Mouse (Mus musculus) CD4-positive helper T cell, adult 2 months (primary cell): ENCODE measurements at regions not wholly inside any gene's neighbourhood (a gene's known extent, or its start where the extent isn't known, plus 50 kb on each side); places are given as distances from the start of the nearest gene placed in this dataset.
"Not testable (repeated sequence)": the region's sequence is repeated elsewhere in the genome, so short reads cannot be mapped to it uniquely, and the experiment has no call there.

Source experiments
- DNase-seq: peaks from one replicate; pipeline ENCODE4 v3.0.0-alpha.2; 2012; ENCODE audit warnings: low read depth, missing footprints, low spot score

GRCm38 (mm10) chr7:137648621-137649020 is 211.2 kb downstream of the Glrx3 start:
- no peak for DNase-seq

- no peak for DNase-seq
Measured at GRCm38 (mm10) chr7:137649650-137650049, 212.2 kb downstream of the Glrx3 start.

DNA sequence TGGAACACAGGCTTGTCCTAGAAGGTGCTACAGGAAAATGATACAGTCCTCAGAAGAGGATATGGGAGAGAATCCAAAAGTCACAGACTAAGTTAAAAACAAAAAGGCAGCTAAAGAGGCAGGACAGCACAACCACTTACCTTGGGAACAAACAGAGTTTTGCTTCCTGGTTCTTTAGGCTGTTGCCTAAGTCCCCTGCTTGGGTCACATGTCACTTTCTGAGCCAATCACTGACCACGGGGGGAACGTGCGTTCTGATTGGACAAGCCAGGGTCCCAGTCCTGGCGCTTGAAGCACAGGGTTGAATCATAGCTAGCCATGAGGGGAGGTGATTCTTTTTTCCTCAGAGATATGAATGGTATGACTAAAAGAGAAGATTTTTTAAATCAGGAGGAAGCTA is 216.4 kb downstream of the Glrx3 start:
- DNase-seq, result no peak

DNA sequence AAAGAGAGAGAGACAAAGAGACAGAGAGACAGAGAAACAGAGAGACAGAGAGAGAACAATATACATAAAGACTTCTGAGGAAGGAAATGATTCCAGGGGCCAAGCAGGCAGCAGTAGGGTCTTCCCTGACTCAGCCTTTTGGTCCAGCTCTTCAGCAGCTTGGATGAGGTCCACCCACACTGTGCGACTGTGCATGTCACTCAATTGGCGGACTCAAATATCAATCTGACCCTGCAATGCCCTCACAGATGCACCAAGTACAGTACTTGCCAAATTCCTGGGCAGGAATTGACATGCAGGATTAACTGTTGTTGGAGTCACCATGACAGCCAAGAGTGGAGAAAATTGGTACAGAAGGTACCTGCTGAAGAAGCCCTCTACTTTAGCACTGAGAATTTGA is 229.8 kb downstream of the Glrx3 start:
- no peak for DNase-seq

DNA sequence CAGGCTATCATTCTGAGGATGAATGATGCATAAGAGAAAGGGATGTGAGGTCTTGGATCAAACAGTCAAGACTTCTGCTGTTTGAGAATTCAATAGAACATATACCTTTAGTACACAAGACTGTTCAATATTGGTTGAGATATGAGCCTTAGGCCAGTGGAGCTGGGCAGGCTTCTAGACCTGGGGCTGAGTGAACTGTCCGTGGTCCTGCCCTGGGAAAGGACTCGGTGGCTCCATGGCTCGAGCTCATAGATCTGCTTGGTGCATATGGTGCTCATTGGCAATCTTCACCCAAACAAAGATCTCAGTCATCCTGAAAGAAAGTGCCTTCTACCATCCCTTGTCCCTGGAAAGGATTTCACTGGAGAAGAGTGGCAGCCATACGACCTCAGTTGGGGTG is 233.7 kb downstream of the Glrx3 start:
- DNase-seq, result no peak

GRCm38 (mm10) chr7:137674596-137674995 is 237.2 kb downstream of the Glrx3 start:
- DNase-seq, result no peak

DNA sequence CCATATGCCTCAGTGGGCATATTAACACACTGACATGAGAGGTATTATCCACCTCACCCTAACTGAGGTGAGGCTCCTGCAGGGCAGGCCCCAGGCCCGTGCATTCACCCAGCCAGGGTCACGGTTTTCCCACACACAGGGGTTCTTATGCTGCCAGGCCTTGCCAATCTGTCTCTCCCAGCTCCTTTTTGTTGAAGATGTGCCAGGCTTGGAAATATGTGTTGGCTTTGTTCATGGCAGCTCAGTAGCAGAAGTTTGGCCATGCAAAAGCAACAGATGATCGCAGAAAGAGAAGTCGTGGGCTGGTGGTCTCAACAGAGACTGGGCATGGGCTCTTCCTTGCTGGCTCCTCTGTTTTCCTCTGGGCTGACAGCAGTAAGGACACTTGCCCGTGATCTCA is 238.0 kb downstream of the Glrx3 start:
- no peak for DNase-seq

- no peak for DNase-seq
Measured at GRCm38 (mm10) chr7:137684826-137685225, 247.4 kb downstream of the Glrx3 start.

GRCm38 (mm10) chr7:137685320-137685719 is 247.9 kb downstream of the Glrx3 start:
- DNase-seq, result no peak

GRCm38 (mm10) chr7:137696831-137697230 is 259.4 kb downstream of the Glrx3 start:
- no peak for DNase-seq

DNA sequence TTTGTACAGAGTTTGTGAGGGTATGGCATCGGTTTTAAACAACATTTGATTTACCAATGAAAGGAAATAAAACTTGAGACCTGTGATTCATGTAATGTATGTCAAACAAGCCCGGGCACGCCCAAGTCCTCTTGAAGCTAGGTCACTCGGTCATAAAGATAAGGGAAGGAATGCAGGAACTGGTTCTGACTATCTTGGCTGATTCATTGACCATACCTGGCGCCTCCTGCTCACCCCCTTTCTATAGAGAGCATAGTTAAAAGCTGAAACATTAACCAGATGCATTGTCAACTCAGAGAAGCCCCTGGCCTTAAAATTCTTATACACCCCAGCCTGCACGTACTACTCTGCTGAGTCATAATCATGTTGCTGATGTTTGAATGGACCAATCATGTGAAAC is 261.1 kb downstream of the Glrx3 start:
- not testable (repeated sequence) for DNase-seq

DNA sequence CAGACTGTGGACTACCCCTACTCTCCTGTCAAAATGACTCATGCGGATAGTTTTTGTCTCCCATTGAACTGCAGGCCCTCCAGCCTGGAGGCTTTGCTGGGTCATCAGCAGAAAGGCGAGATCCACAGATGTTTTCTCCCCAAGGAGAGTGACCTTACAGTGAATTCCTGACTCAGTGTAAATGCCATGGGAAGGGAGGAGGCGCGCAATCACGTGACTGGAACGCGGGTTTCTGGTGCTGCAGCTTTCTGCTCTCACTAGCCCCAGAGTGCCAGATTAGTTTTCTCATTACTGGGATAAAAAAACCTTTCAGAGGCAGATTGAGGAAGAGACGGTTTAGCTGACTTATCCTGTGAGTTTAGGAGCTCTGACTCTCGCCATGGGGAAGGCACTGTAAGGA is 275.4 kb downstream of the Glrx3 start:
- DNase-seq, result no peak

GRCm38 (mm10) chr7:137713856-137714255 is 276.4 kb downstream of the Glrx3 start:
- no peak for DNase-seq

DNA sequence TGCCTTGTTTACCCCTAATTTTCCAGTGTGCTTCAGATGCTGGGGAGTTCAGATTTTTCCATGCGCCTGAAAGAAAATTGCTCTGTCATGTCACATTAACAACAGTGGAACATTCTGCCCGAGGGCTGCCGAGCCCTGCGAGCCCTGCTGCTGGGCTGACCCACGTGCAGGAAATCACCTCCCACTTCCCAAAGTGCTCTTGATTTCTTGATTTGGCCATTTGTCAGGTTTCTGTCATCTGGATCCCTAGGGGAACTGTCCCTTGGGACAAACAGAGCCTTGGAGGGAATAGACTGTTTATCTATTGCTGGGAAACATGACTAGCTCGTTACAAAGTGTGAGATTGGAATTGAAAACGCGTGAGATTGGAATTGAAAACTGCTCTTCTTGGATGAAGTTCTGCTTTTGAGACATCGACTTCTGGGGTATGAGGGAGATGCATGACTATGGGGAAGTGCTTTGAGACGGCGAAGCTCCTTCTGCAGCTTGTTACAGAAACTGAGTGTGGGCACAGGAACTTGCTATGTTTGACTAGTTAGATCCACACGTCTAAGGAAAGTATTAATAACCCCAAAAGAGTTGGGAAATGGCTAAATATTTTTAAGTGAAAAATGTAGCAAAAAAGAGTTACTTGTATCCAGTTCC is 277.0 kb downstream of the Glrx3 start:
- DNase-seq, result no peak

GRCm38 (mm10) chr7:137715126-137715900 is 277.9 kb downstream of the Glrx3 start:
- DNase-seq, result no peak

DNA sequence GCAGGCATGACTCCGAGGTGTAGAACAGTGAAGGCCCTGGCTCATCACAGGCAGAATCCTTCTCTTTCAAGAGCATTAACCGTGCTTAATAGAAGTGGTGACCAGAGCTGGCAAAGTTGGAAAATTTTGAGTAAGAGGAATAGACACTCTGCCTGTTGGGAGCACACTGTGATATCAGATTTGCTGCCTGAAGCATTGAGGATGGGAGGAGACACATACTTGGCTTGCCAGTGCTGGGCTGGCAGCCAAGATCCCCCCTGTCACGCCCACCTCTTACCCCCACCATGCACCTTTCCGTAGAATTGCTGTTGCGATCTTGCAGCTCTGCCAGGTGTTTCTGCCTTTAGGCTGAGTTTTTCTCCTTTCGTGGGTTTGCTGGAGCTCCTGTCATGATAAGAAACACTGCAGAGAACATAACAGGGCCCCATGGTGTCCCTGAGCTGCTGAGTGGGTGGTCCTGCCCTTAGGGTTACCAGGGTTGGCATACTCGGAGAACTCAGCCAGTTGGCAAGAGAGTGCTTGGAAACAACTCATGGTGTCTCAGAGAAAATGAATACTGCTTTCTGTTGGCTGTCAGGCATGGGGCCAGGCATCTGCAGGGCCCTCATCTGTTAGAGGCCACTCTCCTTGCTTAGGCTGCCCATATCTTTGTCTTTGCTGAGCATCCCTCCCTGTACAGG is 286.1 kb downstream of the Glrx3 start:
- no peak for DNase-seq

GRCm38 (mm10) chr7:137726031-137726430 is 288.6 kb downstream of the Glrx3 start:
- no peak for DNase-seq

DNA sequence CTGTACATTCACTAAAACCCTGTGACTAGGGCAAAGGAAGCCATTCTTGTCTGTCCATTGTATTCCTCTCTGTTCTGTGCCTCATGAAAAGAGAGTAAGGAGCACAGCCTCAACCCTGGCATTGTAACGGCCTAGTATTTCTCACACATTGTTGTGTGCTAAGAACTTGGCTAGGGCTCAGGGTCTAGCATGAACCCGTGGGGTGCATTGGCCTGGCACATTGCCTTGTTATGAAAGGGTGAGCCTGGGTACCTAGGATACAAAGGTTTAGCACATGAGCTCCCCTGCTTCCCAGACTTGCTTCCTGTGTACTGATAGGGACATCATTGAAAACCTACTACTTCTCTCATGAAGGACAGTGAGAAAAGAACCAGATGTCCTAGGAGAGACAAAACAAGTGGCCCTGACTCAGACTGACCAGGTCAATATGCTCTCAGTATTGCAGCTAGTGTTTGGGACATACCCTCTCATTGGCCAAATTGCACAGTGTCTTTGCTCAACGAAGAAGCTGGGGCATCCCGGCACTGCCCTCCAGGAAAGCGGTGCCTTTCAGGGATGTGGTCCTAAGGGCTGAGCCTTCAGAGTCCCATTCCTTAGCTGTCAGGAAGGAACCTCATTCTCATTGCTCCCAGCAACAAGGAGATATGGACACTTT is 298.6 kb downstream of the Glrx3 start:
- DNase-seq, result no peak

- no peak for DNase-seq
Measured at GRCm38 (mm10) chr7:137741702-137742101, 304.3 kb downstream of the Glrx3 start.

DNA sequence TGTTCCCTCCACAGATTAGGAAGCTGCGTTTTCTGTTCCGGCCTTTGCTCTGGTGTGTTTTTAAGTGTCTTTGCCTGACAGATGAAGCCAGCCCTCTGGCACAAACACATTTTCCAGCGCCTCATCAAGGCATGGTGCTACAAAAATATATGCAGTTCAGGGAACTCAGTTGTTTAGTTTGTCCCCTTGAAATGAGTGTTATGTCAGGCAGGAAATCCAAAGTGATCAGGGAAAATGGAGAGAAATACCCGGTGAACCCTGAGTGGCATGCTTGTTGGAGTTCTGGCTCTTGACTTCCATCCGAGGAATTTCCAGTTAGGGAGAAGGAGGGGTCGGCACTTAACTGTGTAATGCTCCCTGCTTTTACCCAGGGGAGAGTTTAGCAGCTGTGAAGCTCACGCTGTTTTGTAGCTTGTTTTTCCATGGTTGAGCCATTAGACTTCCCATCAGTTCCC is 304.9 kb downstream of the Glrx3 start:
- no peak for DNase-seq

- no peak for DNase-seq
Measured at GRCm38 (mm10) chr7:137745575-137745974, 308.2 kb downstream of the Glrx3 start.

- no peak for DNase-seq
Measured at GRCm38 (mm10) chr7:137745991-137746390, 308.6 kb downstream of the Glrx3 start.
